Mouse (Mus musculus) liver, postnatal 0 days (tissue): Measurements from ENCODE around the gene Ehbp1l1.

ENCODE experiments used
- CTCF ChIP-seq: sonication (generic); IDR thresholded peaks from 2 replicates; pipeline ENCODE4 v1.5.1; 2016; ENCODE audit warnings: antibody characterized with exemption, low read depth
- EP300 ChIP-seq: IDR thresholded peaks from 2 replicates; pipeline ENCODE4 v1.6.1; 2016; ENCODE audit warnings: antibody characterized with exemption, low read depth, mild to moderate bottlenecking

DNA sequence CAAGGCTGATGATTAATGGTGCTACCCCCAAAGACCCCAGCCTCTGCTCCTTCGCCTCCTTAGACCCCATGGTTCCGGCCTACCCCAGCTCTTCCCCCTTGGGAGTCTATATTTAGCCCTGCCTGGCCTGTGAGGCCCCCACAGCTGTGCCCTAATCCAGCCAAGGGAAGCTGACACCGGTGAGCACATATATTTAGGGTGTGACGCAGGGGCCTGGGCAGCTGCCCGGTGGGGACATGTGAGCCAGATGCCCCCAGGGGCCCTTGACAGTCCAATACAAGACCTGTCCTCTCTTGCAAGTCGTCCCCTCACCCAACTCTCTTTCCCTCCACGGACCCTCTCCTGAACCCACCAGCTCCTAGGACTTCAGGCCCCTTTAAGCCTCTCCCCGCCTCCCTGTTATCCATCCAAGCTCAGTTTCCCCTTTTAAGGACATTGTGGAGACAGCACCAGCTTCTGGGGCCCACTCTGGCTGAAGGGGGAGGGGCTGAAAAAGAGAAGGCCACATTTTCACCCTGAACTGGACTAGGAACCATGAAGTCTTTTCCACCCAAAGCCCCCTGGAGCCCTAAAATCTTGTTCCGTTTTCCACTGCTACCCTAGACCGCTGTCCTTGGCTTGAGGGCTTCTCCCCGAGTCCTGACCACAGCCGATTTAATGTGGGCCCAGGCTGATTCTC lies 949 bp downstream of the Ehbp1l1 start:
- no peak for TF ChIP-seq CTCF
- no peak for TF ChIP-seq EP300
